Mouse (Mus musculus) C2C12 (cell line): Measurements from ENCODE around the gene Qtrt2. TPM values are rescaled to one million over a fixed set of nuclear protein-coding genes. Genes with fewer than 3 reads are reported as not detected.

ENCODE experiments used
- H3K27me3 ChIP-seq: one replicate; pipeline ENCODE4 v1.6.1; 2011; ENCODE audit not compliant: control insufficient read depth, insufficient read depth, insufficient read length
- H3K36me3 ChIP-seq: one replicate; pipeline ENCODE4 v1.6.1; 2011; ENCODE audit not compliant: control insufficient read depth, insufficient read depth
- H3K4me3 ChIP-seq: one replicate; pipeline ENCODE4 v1.5.1; 2011; ENCODE audit warnings: mild to moderate bottlenecking, control low read depth; ENCODE audit not compliant: poor library complexity, insufficient read depth, severe bottlenecking
- H3K79me2 ChIP-seq: one replicate; pipeline ENCODE4 v1.6.1; 2011; ENCODE audit not compliant: control insufficient read depth, insufficient read depth
- H3K79me3 ChIP-seq: one replicate; pipeline ENCODE4 v1.6.1; 2011; ENCODE audit warnings: low read depth, control low read depth
- H3ac ChIP-seq: one replicate; pipeline ENCODE3; 2011; ENCODE audit warnings: low read depth; ENCODE audit not compliant: control insufficient read depth, insufficient read length
- CEBPB ChIP-seq: IDR thresholded peaks from one replicate; pipeline ENCODE4 v1.6.1; 2011; ENCODE audit warnings: low read depth, mild to moderate bottlenecking, control low read depth, moderate library complexity
- CTCF ChIP-seq: IDR thresholded peaks from one replicate; pipeline ENCODE4 v1.5.1; 2011; ENCODE audit not compliant: control insufficient read depth, insufficient read depth, insufficient read length
- FOSL1 ChIP-seq: IDR thresholded peaks from one replicate; pipeline ENCODE4 v1.8.0; 2011; ENCODE audit warnings: mild to moderate bottlenecking, low read length; ENCODE audit not compliant: poor library complexity, insufficient read depth, severe bottlenecking
- MAX ChIP-seq: IDR thresholded peaks from one replicate; pipeline ENCODE4 v1.6.1; 2011; ENCODE audit warnings: mild to moderate bottlenecking, control low read depth
- MYOD1 ChIP-seq: IDR thresholded peaks from one replicate; pipeline ENCODE4 v1.6.1; 2011; ENCODE audit warnings: low read depth; ENCODE audit not compliant: control insufficient read depth, insufficient read length
- MYOG ChIP-seq: IDR thresholded peaks from one replicate; pipeline ENCODE4 v1.6.1; 2011; ENCODE audit not compliant: control insufficient read depth, insufficient read length; ENCODE audit errors: extremely low read depth
- USF1 ChIP-seq: IDR thresholded peaks from one replicate; pipeline ENCODE4 v1.6.1; 2011; ENCODE audit warnings: low read depth, mild to moderate bottlenecking, control low read depth, moderate library complexity
- polyA plus RNA-seq: library from polyadenylated mRNA; unstranded; fragments of >200 nt; fragmentation: generic; extraction: Trizol; gene quantifications from one replicate; pipeline ENCODE4 v1.2.1, GENCODE M21; 2012; ENCODE audit warnings: missing spikeins

The Qtrt2 gene
- polyA plus RNA-seq, 1 experiment = 20.4 TPM

GRCm38 (mm10) chr16:43922630-43923029, 4.0 kb downstream of the Qtrt2 start:
- no peak overlapping the region for H3ac ChIP-seq
- peaks cover 3% of the 10 kb centered on the region for H3K36me3 ChIP-seq
- TF ChIP-seq USF1 (no peak), CTCF (no peak), MAX (no peak), MYOD1 (no peak), FOSL1 (no peak), CEBPB (no peak), MYOG (no peak)
- no peaks in the 10 kb centered on the region for H3K27me3 ChIP-seq
- H3K79me2 ChIP-seq = no peaks in the 10 kb centered on the region
- H3K79me3 ChIP-seq = no peaks in the 10 kb centered on the region
- no peak overlapping the region for H3K4me3 ChIP-seq

- Histone ChIP-seq H3K79me3 (no peaks in the 10 kb centered on the region), H3ac (no peak overlapping the region), H3K36me3 (peaks cover 3% of the 10 kb centered on the region), H3K27me3 (no peaks in the 10 kb centered on the region), H3K4me3 (no peak overlapping the region), H3K79me2 (no peaks in the 10 kb centered on the region)
- no peak for TF ChIP-seq MAX
- no peak for TF ChIP-seq CTCF
- TF ChIP-seq MYOG = no peak
- no peak for TF ChIP-seq USF1
- TF ChIP-seq MYOD1 = no peak
- no peak for TF ChIP-seq CEBPB
- no peak for TF ChIP-seq FOSL1
These were observed 4.6 kb downstream of the Qtrt2 start for GRCm38 (mm10) chr16:43922024-43922423.

GRCm38 (mm10) chr16:43918867-43919266, 7.7 kb downstream of the Qtrt2 start:
- Histone ChIP-seq H3K79me2 (no peaks in the 10 kb centered on the region), H3K79me3 (no peaks in the 10 kb centered on the region), H3K27me3 (no peaks in the 10 kb centered on the region), H3K4me3 (no peak overlapping the region), H3ac (no peak overlapping the region), H3K36me3 (peaks cover 6% of the 10 kb centered on the region)
- TF ChIP-seq MAX (no peak), MYOG (no peak), USF1 (no peak), CEBPB (no peak), CTCF (no peak), FOSL1 (no peak), MYOD1 (no peak)

GRCm38 (mm10) chr16:43908881-43909280, 17.7 kb downstream of the Qtrt2 start:
- TF ChIP-seq MYOD1 = no peak
- TF ChIP-seq USF1 = no peak
- no peak for TF ChIP-seq MAX
- TF ChIP-seq FOSL1 = no peak
- no peak for TF ChIP-seq CEBPB
- TF ChIP-seq MYOG = no peak
- no peak for TF ChIP-seq CTCF
- Histone ChIP-seq H3K36me3 (peaks cover 21% of the 10 kb centered on the region), H3K4me3 (no peak overlapping the region), H3K79me2 (no peaks in the 10 kb centered on the region), H3ac (no peak overlapping the region), H3K79me3 (no peaks in the 10 kb centered on the region), H3K27me3 (no peaks in the 10 kb centered on the region)

- H3K36me3 ChIP-seq = peaks cover 11% of the 10 kb centered on the region
These were observed 26.0 kb downstream of the Qtrt2 start for GRCm38 (mm10) chr16:43900571-43900970.

GRCm38 (mm10) chr16:43900138-43900537, 26.5 kb downstream of the Qtrt2 start:
- Histone ChIP-seq H3K4me3 (no peak overlapping the region), H3ac (no peak overlapping the region), H3K79me3 (no peaks in the 10 kb centered on the region), H3K36me3 (peaks cover 9% of the 10 kb centered on the region), H3K27me3 (no peaks in the 10 kb centered on the region), H3K79me2 (no peaks in the 10 kb centered on the region)
- TF ChIP-seq CEBPB (no peak), FOSL1 (no peak), MYOD1 (no peak), MAX (no peak), USF1 (no peak), CTCF (no peak), MYOG (no peak)

More at GRCm38 (mm10) chr16:43900571-43900970, 26.0 kb downstream of the Qtrt2 start:
- H3K4me3 ChIP-seq = no peak overlapping the region
- H3K79me2 ChIP-seq = no peaks in the 10 kb centered on the region
- no peak overlapping the region for H3ac ChIP-seq
- H3K79me3 ChIP-seq = no peaks in the 10 kb centered on the region
- H3K27me3 ChIP-seq = no peaks in the 10 kb centered on the region
- TF ChIP-seq CTCF (no peak), CEBPB (no peak), USF1 (no peak), MAX (no peak), MYOG (no peak), MYOD1 (no peak), FOSL1 (no peak)
